Mouse (Mus musculus) spleen, postnatal 10 days (tissue): ENCODE measurements at regions not wholly inside any gene's neighbourhood (a gene's known extent, or its start where the extent isn't known, plus 50 kb on each side); places are given as distances from the start of the nearest gene placed in this dataset.
A peak's percentile ranks its signal among the peaks of the same experiment; 100 is the strongest.

Source experiments
- DNase-seq, 2 experiments: peaks; one replicate each; pipeline ENCODE4 v3.0.0; 2021 to 2022; ENCODE audit warnings: low spot score in 2 of 2

DNA sequence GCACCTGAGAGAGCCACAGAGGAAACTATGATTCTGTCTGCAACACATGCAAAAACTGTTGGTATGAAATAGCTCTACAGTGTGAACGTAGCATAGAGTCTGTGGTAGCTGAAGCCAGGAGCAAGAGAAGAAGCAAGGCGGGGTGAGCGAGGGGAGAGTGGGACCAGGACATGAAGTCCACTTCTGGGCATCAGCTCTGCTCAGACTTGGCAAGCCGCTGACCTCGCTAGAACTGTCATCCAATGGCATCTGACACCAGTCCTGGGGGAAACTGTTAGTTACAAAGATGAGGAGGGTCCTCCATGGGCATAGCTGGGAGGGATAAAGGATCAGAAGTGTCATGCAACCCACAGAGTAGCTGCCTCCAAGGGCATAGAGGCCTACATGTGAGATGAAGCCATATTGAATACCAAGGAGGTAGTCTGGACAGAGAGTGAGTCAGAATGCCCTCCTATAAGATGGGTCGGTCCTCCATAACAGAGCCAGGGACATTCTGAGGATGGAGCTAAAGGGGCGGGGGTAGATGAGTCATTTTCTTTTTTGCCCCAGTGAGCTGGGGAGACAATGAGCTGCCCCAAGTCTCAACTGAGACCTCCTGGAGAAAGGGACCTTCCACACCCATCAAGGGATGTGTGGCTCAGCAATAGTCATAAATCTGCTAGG, 102.0 kb downstream of the 1810010D01Rik start:
- no peak for DNase-seq

DNA sequence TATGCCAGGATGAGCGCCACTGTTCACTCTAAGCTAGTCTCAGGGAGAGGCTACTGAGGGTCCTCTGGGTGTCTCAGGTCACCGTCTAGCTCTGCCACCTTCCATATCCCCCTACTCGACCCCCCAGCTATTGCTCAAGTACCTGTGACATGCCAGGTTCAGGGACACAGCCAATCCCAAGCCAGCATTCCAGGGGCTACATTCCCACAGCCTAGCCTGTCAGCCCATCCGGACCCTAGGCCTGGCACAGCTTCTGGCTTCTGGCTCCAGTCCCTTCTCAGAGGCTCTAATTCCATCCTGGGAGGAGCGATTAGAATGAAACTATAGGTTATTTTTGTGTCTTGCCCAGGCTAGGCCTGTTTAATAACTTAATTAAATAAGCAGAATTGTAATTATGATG, 105.2 kb downstream of the 1810010D01Rik start:
- DNase-seq = no peak

DNA sequence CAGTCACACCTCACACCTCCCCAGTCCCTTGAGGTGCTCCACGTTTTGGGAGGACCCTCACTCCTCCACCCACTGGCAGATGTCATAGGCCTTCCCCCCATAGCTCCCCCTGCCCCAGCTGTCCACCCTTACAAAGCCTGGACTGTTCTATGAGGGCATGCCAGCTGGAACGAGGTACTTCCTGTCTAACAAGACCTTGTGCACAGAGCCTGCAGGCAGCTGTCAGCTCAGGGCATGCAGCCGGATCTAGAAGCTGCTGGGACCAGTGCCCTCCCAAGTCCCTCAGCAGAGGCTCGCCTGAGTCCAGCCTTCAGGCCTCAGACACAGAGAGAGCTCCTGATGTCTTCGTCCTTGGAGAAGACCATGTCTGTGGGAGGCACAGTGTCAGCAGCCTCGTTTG, 105.7 kb downstream of the 1810010D01Rik start:
- DNase-seq = no peak

DNA sequence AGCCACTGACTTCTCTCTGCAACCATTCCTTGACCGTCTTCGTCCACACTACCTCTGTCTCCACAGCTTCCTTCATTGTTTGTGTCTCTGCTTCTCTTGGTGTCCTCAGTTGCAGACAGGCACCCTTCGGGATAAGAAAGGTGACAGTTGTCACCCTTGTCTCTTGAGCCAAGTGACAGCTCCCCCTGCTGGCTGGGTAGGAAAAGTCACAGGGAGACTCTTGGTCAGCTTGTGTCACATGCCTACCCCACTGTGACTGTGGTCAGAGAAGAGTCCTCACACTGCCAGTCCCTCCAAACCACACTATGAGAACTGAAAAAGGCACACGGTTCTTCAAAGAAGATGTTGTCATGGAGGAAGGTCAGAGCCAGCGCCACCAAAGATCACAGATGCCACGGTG, 109.6 kb downstream of the 1810010D01Rik start:
- DNase-seq = peak in 1 of 2 experiments; percentile 46

DNA sequence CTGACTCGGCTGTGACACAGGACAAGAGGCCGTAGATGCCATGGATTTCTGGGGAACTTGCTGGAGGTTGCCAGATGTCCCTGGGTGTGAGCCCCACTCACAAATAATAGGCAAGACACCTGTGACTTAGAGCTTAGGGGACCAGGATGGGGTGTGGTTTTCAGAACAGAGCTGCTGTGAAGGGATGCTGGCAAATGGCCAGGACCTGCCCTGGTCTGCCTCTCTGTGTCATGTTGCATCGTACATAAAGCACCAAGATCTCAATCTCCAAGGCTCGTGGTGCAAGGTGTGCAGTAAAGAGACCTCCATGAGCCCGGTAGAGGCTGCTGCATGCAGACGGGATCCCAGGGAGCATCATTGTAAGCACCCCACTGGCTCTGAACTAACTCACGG, 113.8 kb downstream of the 1810010D01Rik start:
- DNase-seq = no peak

DNA sequence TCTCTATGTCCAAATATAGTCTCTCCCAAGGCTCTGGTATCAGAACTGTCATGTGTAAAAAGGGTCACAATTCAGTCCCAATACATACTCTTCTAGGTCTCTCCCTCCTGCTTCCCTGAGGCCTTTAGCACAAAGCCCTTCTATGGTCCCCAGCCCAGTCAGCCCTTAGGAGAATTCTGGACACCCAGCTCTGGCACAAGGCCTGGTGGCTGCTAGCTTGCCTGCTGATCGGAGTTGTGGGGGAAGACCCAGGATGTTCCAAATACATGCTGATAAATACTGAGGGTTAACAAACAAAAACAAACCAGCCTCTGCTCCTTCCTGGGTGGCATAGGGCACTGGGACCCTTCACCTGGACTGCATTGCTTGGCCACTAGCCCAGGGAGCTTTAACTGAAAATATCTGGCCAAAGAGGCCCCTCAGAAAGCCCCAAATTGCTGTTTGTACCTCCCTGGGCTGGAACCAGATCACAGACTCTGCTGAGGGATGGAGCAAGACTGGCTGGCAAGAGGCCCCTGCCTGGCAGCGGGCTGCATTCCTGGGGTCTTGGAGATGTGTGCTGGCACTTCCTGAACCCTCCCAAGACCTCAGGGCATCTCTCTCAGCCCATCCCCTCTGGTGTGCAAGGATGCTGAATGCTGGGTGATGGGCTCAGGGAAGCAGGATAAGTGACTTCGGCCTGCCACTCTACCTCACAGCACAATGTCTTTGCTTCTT, 114.3 kb downstream of the 1810010D01Rik start:
- no peak for DNase-seq

DNA sequence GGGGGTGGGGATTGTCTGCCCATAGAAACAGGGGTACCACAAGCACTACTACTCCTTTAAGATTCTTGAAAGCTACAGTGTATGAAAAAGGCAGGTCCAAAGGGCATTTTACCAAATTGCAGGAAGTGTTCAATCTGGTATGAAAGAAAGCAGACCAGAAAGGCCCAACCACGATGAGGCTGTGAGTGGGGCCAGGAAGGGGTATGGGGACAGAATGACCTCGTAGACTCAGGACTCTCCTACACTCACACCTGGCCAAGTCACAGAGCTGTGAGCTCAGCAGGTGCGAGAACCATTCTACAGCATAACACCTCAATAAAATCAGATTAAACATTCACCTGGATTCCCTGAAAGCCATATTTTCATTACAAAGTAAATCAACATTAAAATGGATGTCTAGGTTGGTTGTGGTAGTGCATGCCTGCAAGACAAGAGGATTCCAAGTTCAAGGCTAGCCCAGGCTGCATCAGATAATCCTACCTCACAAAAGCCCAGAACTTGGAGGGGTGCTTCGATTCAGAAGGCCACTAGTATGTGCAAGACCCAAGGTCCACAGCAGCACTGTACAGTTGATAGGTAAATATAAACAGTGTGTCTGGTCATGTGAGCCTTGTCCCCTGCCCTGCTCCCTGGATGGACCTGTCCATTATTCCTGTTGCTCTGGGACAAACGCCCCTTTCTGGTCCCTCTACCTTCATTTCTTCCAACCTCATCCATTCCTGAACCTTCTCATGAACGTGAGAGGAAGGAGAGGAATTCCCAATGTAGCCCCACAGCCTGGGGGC, 115.3 kb downstream of the 1810010D01Rik start:
- DNase-seq = no peak

DNA sequence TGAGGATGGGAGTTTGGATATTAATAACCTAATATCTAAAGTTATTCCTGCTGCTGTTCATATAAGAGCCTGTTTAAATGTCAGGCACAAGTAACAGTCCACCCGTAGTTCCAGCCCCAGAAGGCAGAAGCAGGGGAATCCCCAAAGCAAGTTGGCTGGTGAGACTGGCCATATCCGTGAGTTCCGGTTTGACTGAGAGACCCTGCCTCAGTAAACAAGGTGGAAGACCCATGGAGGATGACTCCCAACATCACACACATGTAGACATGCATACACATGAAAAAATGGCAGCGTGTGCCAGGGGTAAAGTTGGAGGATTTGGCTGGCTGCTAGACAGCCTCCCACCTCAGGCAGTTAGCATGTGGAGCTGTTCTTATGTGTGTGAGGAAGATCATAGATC, 117.1 kb downstream of the 1810010D01Rik start:
- DNase-seq = no peak

DNA sequence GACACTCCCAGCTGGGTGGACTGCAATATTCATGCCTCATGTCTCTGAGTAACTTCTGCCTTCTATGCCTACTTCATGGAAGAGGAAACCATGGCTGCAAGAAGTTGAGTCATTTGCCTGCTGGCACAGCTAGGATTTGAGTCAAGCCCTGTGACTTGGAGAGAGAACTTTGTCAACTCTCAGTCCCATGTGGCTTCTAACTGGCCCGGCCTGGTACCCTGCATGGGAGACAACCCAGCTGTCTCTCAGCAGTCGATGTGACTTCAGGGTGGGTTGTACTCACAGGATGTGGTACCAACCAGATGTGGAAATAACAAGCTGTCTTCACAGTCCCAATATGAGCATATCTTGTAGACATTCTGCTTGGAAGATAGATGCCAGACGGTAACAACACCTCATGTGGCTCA, 118.6 kb downstream of the 1810010D01Rik start:
- no peak for DNase-seq

DNA sequence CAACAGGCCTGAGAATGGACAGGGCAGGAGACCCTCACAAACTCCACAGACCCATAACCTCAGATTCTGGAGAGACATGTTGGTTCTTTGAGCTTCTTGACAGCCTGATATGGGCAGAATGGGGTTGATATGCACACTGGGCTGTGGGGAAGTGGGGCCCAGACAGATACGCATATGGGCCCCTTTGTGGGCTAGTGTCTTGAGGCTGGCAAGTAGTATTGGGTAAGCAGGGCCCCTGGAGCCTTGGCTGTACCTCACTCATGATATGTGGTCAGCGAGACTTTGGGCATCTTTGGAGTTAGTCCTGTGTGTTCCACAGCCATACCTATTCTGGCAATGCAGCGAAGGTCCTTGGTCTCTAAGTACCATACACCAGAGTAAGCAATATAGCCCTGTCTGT, 119.3 kb downstream of the 1810010D01Rik start:
- no peak for DNase-seq

DNA sequence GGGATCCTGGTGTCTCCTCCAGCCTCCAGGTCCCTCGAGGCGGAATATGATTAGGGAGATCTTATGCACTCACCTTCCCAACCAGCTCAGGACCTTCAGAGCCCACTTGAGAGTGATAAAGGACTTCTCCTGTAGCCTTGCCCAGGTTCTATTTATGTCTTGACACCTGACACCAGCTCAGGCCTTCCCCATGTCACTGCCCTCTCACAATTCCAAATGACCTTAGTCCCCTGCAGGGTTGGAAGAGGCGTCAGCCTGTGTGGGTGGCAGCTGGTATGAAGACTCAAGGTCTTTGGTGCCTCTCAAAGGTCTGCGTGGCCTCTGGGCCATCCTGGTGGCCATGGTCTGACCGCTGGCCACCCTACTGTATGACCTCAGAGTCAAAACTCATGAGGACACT, 120.1 kb downstream of the 1810010D01Rik start:
- DNase-seq = no peak

DNA sequence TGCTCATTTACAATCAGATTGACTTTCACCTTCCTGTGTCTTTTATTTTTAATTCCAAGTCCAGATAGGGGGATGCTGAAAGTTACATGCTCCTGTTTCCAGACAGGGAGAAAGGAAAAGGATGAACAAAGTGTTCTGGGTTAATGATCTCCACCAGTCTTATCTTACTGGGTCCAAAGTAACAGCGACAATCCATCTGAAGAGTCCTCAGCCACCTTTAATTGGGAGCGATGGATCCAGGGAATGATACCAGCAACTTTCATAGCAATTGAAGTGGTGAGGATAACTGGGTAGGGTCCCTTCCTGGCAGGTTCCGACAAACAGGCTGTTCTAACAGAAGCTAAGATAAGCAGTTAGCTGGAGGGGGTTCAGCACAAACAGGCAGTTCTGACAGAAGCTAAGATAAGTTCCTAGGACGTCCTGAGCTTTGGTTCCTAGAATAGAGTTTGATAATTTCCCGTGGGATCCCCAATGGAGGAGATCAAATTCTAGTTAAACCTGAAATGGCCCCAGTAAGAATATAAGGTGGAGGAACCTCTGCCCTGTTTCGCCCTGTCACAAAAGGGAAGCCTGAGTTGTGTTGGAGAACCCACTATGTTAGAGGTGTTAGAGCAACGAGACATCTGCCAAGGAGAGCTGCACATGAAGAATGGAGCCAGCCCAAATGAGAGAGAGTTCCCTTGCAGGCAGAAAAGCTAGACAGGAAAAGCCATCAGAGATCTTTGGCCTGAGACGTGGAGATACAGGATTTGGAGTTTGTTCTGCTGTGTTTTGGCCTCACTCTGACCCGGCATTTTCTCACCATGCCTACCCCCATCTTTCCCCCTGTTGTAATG, 124.8 kb downstream of the 1810010D01Rik start:
- no peak for DNase-seq

DNA sequence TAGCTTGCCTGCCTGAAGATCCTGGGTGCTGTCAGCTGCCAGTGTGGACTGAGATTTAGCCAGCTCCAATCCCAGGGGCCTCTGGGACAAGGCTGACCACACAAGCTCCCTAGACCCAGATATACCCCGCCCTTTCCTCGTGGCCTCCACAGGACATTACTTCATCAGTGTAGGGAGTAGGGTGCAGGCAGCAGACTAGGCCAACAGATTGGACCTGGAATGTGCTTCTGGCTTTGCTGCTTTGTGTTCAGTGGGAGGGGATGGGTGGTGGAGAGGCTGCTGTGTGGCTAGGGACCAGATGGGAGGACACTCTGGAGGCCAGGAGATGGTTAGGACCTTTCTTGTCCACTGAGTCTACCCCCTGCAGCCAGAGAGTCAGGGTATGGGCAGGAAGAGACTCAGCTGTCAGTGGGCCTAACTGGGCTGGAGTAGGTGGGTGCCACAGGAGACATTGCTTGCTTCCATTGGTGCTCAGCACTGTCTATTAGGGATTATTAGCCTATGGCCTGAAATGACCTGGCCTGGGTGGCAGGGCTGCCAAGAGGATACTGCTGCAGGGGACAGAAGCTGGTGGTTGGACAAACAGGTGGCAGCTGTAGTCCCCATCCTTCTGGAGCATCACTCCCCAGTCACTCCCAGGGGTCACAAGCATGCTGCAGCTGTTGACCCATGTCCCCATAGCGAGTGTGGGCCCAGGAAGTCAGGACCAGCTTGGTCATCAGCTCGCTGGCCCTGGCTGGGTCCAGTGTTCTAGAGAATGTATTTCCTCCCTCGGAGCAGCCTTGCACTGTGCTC, 132.5 kb upstream of the Ccnd1 start:
- no peak for DNase-seq

DNA sequence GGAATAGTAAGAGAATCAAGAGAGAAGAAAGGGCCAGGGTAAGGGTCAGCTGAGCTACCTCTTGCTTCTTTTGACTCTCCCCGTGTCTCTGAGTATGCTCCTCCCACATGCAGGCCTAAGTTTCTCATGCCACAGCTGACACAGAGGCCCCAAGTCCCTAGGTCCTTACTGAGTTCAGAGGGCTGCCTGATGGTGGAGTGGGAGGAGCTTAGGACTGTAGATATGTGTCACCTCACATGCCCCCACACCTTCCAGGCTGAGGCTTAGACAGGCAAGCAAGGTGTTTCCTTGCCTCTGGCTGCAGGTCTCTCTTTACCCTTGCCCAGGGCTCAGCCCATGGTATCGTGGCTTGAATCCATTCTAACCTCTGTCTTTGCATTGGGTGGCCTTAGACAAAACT, 131.8 kb upstream of the Ccnd1 start:
- no peak for DNase-seq

DNA sequence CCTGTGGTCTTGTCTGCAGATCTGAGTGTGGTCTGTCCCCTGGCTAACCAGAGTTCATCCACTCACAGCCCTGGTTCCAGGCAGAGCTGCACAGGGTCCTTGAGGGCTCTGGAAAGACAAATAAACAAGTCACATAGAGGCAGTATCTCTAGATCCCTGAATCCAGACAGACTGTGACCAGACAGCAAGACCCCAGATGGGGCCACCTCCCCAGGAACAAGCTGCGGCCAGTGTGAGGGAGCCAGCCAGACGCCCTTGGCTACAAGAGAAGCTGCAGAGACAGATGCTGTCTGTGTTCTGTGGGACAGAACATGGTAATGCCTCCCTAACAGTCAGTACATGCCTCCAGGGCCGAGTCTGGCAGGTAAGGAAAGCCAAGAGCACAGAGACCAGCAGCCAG, 127.6 kb upstream of the Ccnd1 start:
- no peak for DNase-seq

DNA sequence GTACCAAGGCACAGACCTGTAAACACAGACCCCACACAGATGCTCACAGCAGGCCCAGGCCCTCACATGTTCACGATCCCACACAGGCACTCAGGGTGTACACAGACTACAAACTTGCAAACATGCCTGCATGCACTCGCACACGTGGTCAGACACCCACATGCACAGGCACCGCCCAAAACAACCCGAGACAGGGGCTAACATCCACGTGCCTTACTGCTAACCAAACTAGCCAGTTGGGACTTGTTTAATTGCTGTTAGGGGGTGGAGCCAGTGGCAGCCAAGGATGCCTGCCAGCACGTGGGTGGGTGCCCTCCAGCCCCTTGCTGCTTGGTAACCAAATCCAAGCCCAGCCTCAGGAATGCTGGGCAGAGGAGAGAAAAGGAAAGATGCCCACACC, 116.6 kb upstream of the Ccnd1 start:
- no peak for DNase-seq

DNA sequence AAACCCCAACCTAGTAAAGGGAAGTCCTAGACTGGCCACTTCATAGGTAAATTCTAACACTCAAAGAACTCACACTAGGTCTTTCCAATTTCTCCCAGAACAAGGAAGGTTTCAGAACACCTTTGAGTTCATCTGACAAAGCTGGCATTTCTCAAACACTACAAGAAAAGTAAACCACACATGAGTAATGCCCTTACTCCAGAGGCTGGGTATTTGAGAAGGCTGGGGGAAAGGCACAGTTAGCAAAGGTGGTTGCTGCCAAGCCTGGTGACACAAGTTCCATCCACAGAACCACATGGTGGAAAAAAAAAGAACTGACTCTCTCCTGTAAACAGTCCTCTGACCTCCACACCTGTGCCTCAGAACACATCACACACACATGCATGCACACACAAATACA, 111.9 kb upstream of the Ccnd1 start:
- DNase-seq = no peak

DNA sequence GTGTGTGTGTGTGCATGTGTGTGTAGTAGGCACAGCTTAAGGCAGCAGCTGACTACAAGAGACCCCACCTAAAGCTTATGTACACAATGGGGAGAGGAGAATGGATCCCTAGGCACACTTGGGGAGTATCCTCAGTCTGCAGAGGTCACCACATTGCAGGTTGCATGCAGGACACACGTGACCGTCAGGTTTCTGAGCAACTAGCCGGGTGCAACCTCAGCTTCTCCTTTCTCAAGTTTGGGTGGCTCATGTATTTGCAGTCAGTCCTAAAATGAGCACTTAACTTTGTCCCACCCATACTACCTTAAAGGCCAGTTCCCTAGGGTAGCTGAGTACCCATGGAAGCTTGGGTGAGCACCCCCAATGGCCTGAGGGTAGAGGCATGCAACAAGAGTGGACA, 111.0 kb upstream of the Ccnd1 start:
- no peak for DNase-seq

DNA sequence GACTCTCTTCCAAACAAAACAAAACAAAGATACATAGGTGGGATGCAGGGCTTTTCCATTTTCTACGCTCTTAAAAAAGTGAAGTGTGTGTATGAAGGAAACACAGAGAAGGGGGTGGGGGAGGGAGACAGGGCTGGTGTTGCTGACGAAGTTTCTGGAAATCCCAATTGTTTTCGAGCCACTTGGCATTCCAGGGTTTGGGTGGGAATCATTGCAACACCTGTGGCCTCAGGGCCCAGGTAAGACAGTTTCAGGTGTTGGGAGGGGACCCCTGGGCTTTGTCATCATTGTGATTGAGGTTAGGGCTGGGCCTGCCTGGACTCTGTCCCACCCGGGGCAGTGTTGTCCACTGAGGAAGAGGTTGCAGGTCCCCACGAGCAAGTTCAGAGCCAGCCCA, 108.8 kb upstream of the Ccnd1 start:
- no peak for DNase-seq

DNA sequence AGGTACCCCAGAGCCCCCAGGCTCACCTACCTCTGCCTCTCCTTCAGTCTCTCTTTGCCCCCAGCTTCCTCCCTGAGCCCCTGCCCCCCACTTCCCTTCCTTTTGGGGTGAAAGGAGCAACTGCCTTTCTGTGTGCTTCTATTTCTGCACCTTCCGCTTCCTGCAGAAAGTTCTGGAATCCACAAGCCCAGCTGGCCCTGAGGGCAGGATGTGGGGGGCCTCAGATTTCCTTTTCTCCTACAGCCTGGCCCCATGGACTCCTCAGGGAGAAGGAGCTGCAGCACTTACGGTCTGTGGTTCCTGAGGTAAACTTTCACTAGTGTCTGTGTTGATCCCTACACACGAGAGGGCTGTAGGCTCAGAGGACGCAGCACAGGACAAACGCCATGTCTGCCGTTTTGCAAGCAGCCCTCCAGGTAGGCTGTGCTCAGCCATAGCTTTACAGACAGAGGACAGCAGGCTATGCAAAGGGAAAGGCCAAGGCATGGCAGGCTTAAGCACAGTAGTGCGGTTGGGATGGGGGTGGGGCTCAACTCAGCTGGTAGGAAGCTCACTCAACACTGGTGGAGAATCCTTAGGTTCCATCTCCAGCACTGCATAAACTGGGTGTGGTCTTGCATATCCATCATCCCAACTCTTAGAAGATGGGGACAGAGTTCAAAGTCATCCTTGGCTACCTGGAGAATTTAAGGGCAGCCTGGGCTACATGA, 108.2 kb upstream of the Ccnd1 start:
- DNase-seq = no peak

DNA sequence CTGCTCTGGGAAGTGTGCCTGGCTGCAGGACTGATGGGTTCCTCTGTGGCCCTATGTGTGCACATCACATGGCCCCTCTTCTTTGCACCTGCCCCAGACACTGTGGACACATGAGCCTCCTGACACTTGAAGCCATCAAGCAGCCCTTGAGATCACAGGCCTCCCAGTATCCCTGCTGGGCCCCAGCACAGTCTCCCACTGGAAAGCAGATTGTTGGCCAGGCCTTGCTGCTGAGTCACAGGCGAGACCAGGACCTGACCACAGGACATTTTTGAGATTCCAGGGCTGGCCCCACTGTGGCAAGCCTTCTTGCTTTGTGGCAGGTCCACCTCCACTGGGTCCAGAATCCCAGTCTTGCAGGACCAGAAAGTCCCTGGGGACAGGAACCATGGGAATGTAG, 105.5 kb upstream of the Ccnd1 start:
- no peak for DNase-seq
